Mouse (Mus musculus) splenic B cell, adult 2 months (primary cell): ENCODE data around the gene Gm10644.
"Not testable (repeated sequence)": the region's sequence is repeated elsewhere in the genome, so short reads cannot be mapped to it uniquely, and the experiment has no call there.

Experiments used
- DNase-seq: peaks from one replicate; pipeline ENCODE4 v3.0.0-alpha.2; 2011; ENCODE audit warnings: low read depth, low spot score
- H3K27me3 ChIP-seq: 2 replicates; pipeline ENCODE4 v1.6.1; 2012; ENCODE audit warnings: mild to moderate bottlenecking, low read length, moderate library complexity, mixed read lengths; ENCODE audit not compliant: control insufficient read depth, poor library complexity, insufficient read depth, severe bottlenecking
- H3K36me3 ChIP-seq: 2 replicates; pipeline ENCODE4 v1.6.1; 2012; ENCODE audit warnings: mild to moderate bottlenecking, low read length, moderate library complexity, mixed read lengths; ENCODE audit not compliant: control insufficient read depth, poor library complexity, insufficient read depth, severe bottlenecking

Gm10644 gene

GRCm38 (mm10) chr8:83994030-83994429, 39.0 kb upstream of the Gm10644 start:
- Histone ChIP-seq H3K27me3 (no peaks in the 10 kb centered on the region), H3K36me3 (no peaks in the 10 kb centered on the region; the same call in 1 of the 2 replicates)
- peak; percentile 17 for DNase-seq

- H3K27me3 ChIP-seq: no peaks in the 10 kb centered on the region
- H3K36me3 ChIP-seq: peaks cover 4% of the 10 kb centered on the region; the same call in 1 of the 2 replicates
Measured at GRCm38 (mm10) chr8:83992488-83992887, 37.5 kb upstream of the Gm10644 start.

GRCm38 (mm10) chr8:83990170-83990569, 35.2 kb upstream of the Gm10644 start:
- no peak for DNase-seq
- H3K36me3 ChIP-seq: peaks cover 10% of the 10 kb centered on the region; the same call in 1 of the 2 replicates
- no peaks in the 10 kb centered on the region for H3K27me3 ChIP-seq

More at GRCm38 (mm10) chr8:83992488-83992887, 37.5 kb upstream of the Gm10644 start:
- no peak for DNase-seq

GRCm38 (mm10) chr8:83989243-83989642, 34.2 kb upstream of the Gm10644 start:
- H3K36me3 ChIP-seq: peaks cover 12% of the 10 kb centered on the region; the same call in 1 of the 2 replicates
- DNase-seq: peak; percentile 21
- H3K27me3 ChIP-seq: no peaks in the 10 kb centered on the region

- not testable (repeated sequence) for H3K36me3 ChIP-seq, DNase-seq, H3K27me3 ChIP-seq
Measured at GRCm38 (mm10) chr8:83983222-83983621, 28.2 kb upstream of the Gm10644 start.

GRCm38 (mm10) chr8:83982449-83982848, 27.4 kb upstream of the Gm10644 start:
- no peak for DNase-seq
- H3K36me3 ChIP-seq: peaks cover 8% of the 10 kb centered on the region; the same call in 1 of the 2 replicates
- H3K27me3 ChIP-seq: no peaks in the 10 kb centered on the region

- H3K27me3 ChIP-seq: no peaks in the 10 kb centered on the region
- DNase-seq: no peak
- peaks cover 6% of the 10 kb centered on the region; the same call in 1 of the 2 replicates for H3K36me3 ChIP-seq
Measured at GRCm38 (mm10) chr8:83981533-83981932, 26.5 kb upstream of the Gm10644 start.

GRCm38 (mm10) chr8:83980845-83981244, 25.8 kb upstream of the Gm10644 start:
- Histone ChIP-seq H3K36me3 (peaks cover 2% of the 10 kb centered on the region; the same call in 1 of the 2 replicates), H3K27me3 (no peaks in the 10 kb centered on the region)
- no peak for DNase-seq

GRCm38 (mm10) chr8:83980250-83980649, 25.2 kb upstream of the Gm10644 start:
- no peak for DNase-seq
- no peaks in the 10 kb centered on the region for H3K27me3 ChIP-seq
- H3K36me3 ChIP-seq: 0 out of 2 replicates have a peak, but pooled peaks cover 2% of the 10 kb centered on the region

GRCm38 (mm10) chr8:83978200-83978599, 23.2 kb upstream of the Gm10644 start:
- Histone ChIP-seq H3K27me3 (no peaks in the 10 kb centered on the region), H3K36me3 (no peaks in the 10 kb centered on the region)
- DNase-seq: no peak

GRCm38 (mm10) chr8:83977646-83978045, 22.6 kb upstream of the Gm10644 start:
- H3K36me3 ChIP-seq: no peaks in the 10 kb centered on the region
- DNase-seq: no peak
- H3K27me3 ChIP-seq: no peaks in the 10 kb centered on the region

- DNase-seq: peak; percentile 43
- no peaks in the 10 kb centered on the region for H3K27me3 ChIP-seq
- no peaks in the 10 kb centered on the region for H3K36me3 ChIP-seq
Measured at GRCm38 (mm10) chr8:83976779-83977350, 21.9 kb upstream of the Gm10644 start.

- DNase-seq: peak; percentile 65
- Histone ChIP-seq H3K27me3 (no peaks in the 10 kb centered on the region), H3K36me3 (no peaks in the 10 kb centered on the region)
Measured at GRCm38 (mm10) chr8:83976101-83976630, 21.2 kb upstream of the Gm10644 start.

GRCm38 (mm10) chr8:83974521-83974920, 19.5 kb upstream of the Gm10644 start:
- Histone ChIP-seq H3K27me3 (no peaks in the 10 kb centered on the region), H3K36me3 (no peaks in the 10 kb centered on the region)
- DNase-seq: no peak

GRCm38 (mm10) chr8:83973161-83974031, 18.4 kb upstream of the Gm10644 start:
- Histone ChIP-seq H3K27me3 (no peaks in the 10 kb centered on the region), H3K36me3 (no peaks in the 10 kb centered on the region)
- peak; percentile 37 for DNase-seq
